Mouse (Mus musculus): ENCODE results near the gene Irf2bpl. TPM values are rescaled to one million over a fixed set of nuclear protein-coding genes. Genes with fewer than 3 reads are reported as not detected.

Irf2bpl gene
- polyA plus RNA-seq, 1 experiment from 2014 or later, result 26.4 TPM

- DNase-seq (ENCODE audit: low spot score, missing footprints) (peak; percentile 89), ATAC-seq (ENCODE audit: low FRiP score) (peak; percentile 81)
- Histone ChIP-seq H3K9ac (ENCODE audit: low read length) (peak overlapping the region; percentile 38; the same call in 1 of the 2 replicates), H3K9me3 (ENCODE audit: control insufficient read depth, low read length) (no peaks in the 10 kb centered on the region), H3K27ac (ENCODE audit: low read depth, low read length) (no peak overlapping the region), H3K4me1 (ENCODE audit: control insufficient read depth, insufficient read depth, low read length) (peaks cover 17% of the 10 kb centered on the region), H3K27me3 (ENCODE audit: control insufficient read depth, insufficient read depth, low read length) (no peaks in the 10 kb centered on the region), H3K36me3 (ENCODE audit: control insufficient read depth, insufficient read depth, low read length) (no peaks in the 10 kb centered on the region), H3K4me2 (peak overlapping the region; percentile 22; the same call in 1 of the 2 replicates), H3K4me3 (ENCODE audit: low read depth, low read length) (no peak overlapping the region)
- 20% methylated on average over 10 of the region's 11 CpGs for WGBS
Measured at GRCm38 (mm10) chr12:86855670-86856069, 28.9 kb downstream of the Irf2bpl start.

- 76% methylated on average over 1 of the region's 1 CpGs for WGBS
Measured at GRCm38 (mm10) chr12:86853516-86853915, 31.1 kb downstream of the Irf2bpl start.

DNA sequence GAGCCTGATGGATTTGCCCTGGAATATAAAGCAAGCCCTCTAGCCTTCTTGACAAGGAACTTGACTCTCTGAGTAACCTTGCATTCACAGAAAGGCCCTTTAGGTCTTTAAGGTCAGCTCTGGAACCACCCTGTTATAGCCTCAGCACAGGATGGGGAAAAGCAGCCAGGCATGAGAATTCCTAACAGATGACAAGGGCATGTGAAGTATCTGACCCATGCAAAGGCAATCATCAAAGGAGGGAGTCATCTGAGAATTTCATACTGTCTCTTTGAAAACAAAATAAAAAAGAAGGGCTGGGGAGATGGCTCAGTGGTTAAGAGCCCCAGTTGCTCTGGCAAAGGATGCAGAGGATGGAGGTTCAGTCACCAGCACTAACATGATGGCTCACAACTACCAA, 33.3 kb downstream of the Irf2bpl start:
- ATAC-seq (ENCODE audit: low FRiP score) (no peak), DNase-seq (ENCODE audit: low spot score, missing footprints) (no peak)
- Histone ChIP-seq H3K9ac (ENCODE audit: low read length) (no peak overlapping the region), H3K4me2 (no peak overlapping the region), H3K36me3 (ENCODE audit: control insufficient read depth, insufficient read depth, low read length) (no peaks in the 10 kb centered on the region), H3K4me1 (ENCODE audit: control insufficient read depth, insufficient read depth, low read length) (peaks cover 22% of the 10 kb centered on the region), H3K4me3 (ENCODE audit: low read depth, low read length) (no peak overlapping the region), H3K9me3 (ENCODE audit: control insufficient read depth, low read length) (no peaks in the 10 kb centered on the region), H3K27ac (ENCODE audit: low read depth, low read length) (no peak overlapping the region), H3K27me3 (ENCODE audit: control insufficient read depth, insufficient read depth, low read length) (no peaks in the 10 kb centered on the region)

More at GRCm38 (mm10) chr12:86853516-86853915, 31.1 kb downstream of the Irf2bpl start:
- no peak overlapping the region for H3K4me2 ChIP-seq
- H3K36me3 ChIP-seq (ENCODE audit: control insufficient read depth, insufficient read depth, low read length), result no peaks in the 10 kb centered on the region
- peaks cover 22% of the 10 kb centered on the region for H3K4me1 ChIP-seq (ENCODE audit: control insufficient read depth, insufficient read depth, low read length)
- H3K9me3 ChIP-seq (ENCODE audit: control insufficient read depth, low read length), result no peaks in the 10 kb centered on the region
- no peaks in the 10 kb centered on the region for H3K27me3 ChIP-seq (ENCODE audit: control insufficient read depth, insufficient read depth, low read length)
- no peak for ATAC-seq (ENCODE audit: low FRiP score)
- H3K4me3 ChIP-seq (ENCODE audit: low read depth, low read length), result no peak overlapping the region
- no peak overlapping the region for H3K27ac ChIP-seq (ENCODE audit: low read depth, low read length)
- H3K9ac ChIP-seq (ENCODE audit: low read length), result no peak overlapping the region
- no peak for DNase-seq (ENCODE audit: low spot score, missing footprints)

- Histone ChIP-seq H3K36me3 (ENCODE audit: control insufficient read depth, insufficient read depth, low read length) (no peaks in the 10 kb centered on the region), H3K27me3 (ENCODE audit: control insufficient read depth, insufficient read depth, low read length) (no peaks in the 10 kb centered on the region), H3K9me3 (ENCODE audit: control insufficient read depth, low read length) (no peaks in the 10 kb centered on the region), H3K27ac (ENCODE audit: low read depth, low read length) (no peak overlapping the region; the same call in 1 of the 2 replicates), H3K4me2 (no peak overlapping the region), H3K9ac (ENCODE audit: low read length) (peak overlapping the region; percentile 27; the same call in 1 of the 2 replicates), H3K4me3 (ENCODE audit: low read depth, low read length) (no peak overlapping the region), H3K4me1 (ENCODE audit: control insufficient read depth, insufficient read depth, low read length) (peaks cover 19% of the 10 kb centered on the region)
- DNase-seq (ENCODE audit: low spot score, missing footprints) (no peak), ATAC-seq (ENCODE audit: low FRiP score) (no peak)
- WGBS, result 81% methylated on average over 5 of the region's 5 CpGs
Measured at GRCm38 (mm10) chr12:86850746-86851145, 33.9 kb downstream of the Irf2bpl start.

GRCm38 (mm10) chr12:86849945-86850626, 34.5 kb downstream of the Irf2bpl start:
- ATAC-seq (ENCODE audit: low FRiP score), result peak; percentile 81
- no peak overlapping the region for H3K4me2 ChIP-seq

DNA sequence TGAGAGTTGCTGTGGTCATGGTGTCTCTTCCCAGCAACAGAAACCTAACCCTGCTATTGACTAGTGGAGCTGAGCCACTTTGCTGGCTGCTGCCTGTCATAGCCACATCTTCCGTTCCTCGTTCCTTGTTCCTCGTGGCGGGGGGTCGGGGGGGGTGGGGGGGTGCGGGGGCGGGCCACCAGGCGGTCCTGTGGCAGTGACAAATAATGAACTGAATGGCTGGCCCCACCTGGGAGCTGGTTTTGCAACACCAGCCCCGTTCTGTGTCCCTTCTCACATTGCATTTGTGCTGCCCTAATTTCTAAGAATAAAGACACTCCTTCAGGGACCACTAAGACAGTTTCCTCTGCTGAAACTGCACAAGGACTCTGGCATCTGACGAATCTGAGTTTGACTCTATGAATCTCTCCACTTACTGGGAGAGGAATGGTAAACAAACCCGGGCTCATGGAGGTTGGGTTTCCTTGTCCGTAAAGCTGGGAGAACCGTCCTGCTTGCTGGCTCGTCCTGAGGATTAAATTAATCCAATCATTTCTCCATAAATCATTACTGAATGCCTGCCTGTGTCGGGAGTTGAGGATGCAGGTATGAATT, 41.6 kb downstream of the Irf2bpl start:
- H3K4me1 ChIP-seq (ENCODE audit: control insufficient read depth, insufficient read depth, low read length), result no peaks in the 10 kb centered on the region
- no peaks in the 10 kb centered on the region for H3K27me3 ChIP-seq (ENCODE audit: control insufficient read depth, insufficient read depth, low read length)
- 54% methylated on average over 15 of the region's 15 CpGs for WGBS
- H3K36me3 ChIP-seq (ENCODE audit: control insufficient read depth, insufficient read depth, low read length), result no peaks in the 10 kb centered on the region
- no peak overlapping the region for H3K4me3 ChIP-seq (ENCODE audit: low read depth, low read length)
- no peak overlapping the region for H3K9ac ChIP-seq (ENCODE audit: low read length)
- no peak overlapping the region for H3K4me2 ChIP-seq
- ATAC-seq (ENCODE audit: low FRiP score) (no peak), DNase-seq (ENCODE audit: low spot score, missing footprints) (no peak)
- no peak overlapping the region for H3K27ac ChIP-seq (ENCODE audit: low read depth, low read length)
- no peaks in the 10 kb centered on the region for H3K9me3 ChIP-seq (ENCODE audit: control insufficient read depth, low read length)

More at GRCm38 (mm10) chr12:86849945-86850626, 34.5 kb downstream of the Irf2bpl start:
- H3K4me1 ChIP-seq (ENCODE audit: control insufficient read depth, insufficient read depth, low read length), result peaks cover 15% of the 10 kb centered on the region
- no peaks in the 10 kb centered on the region for H3K27me3 ChIP-seq (ENCODE audit: control insufficient read depth, insufficient read depth, low read length)
- DNase-seq (ENCODE audit: low spot score, missing footprints), result no peak
- WGBS, result 58% methylated on average over 10 of the region's 10 CpGs
- H3K9me3 ChIP-seq (ENCODE audit: control insufficient read depth, low read length), result no peaks in the 10 kb centered on the region
- no peak overlapping the region for H3K4me3 ChIP-seq (ENCODE audit: low read depth, low read length)
- peak overlapping the region; percentile 27; the same call in 1 of the 2 replicates for H3K9ac ChIP-seq (ENCODE audit: low read length)
- H3K36me3 ChIP-seq (ENCODE audit: control insufficient read depth, insufficient read depth, low read length), result no peaks in the 10 kb centered on the region
- no peak overlapping the region; the same call in 1 of the 2 replicates for H3K27ac ChIP-seq (ENCODE audit: low read depth, low read length)

DNA sequence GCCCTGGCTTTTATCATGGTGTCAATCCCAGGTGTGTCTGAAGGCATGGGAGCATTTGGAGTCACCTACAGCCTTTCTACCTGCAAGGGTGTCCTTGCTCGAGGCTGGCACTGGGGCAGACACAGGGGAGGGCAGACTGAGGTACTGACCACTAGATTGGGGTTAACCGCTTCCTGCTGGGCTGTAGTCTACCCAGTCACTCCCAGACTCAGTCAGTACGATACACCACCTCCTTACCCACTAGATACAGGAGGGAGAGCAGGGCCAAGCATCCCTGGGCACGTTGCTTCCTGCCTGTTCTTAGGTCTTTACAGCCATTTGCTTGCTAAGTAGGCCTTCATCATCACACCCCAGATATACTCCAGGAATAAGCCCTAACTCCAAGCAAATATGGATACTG, 44.1 kb downstream of the Irf2bpl start:
- Histone ChIP-seq H3K36me3 (ENCODE audit: control insufficient read depth, insufficient read depth, low read length) (no peaks in the 10 kb centered on the region), H3K4me2 (no peak overlapping the region), H3K9ac (ENCODE audit: low read length) (no peak overlapping the region), H3K4me1 (ENCODE audit: control insufficient read depth, insufficient read depth, low read length) (no peaks in the 10 kb centered on the region; the same call in 1 of the 2 replicates), H3K27me3 (ENCODE audit: control insufficient read depth, insufficient read depth, low read length) (no peaks in the 10 kb centered on the region), H3K9me3 (ENCODE audit: control insufficient read depth, low read length) (no peaks in the 10 kb centered on the region), H3K4me3 (ENCODE audit: low read depth, low read length) (no peak overlapping the region), H3K27ac (ENCODE audit: low read depth, low read length) (no peak overlapping the region)
- no peak for DNase-seq (ENCODE audit: low spot score, missing footprints)
- no peak for ATAC-seq (ENCODE audit: low FRiP score)
- 85% methylated on average over 4 of the region's 4 CpGs for WGBS

GRCm38 (mm10) chr12:86838181-86838580, 46.4 kb downstream of the Irf2bpl start:
- Histone ChIP-seq H3K36me3 (ENCODE audit: control insufficient read depth, insufficient read depth, low read length) (no peaks in the 10 kb centered on the region), H3K27me3 (ENCODE audit: control insufficient read depth, insufficient read depth, low read length) (no peaks in the 10 kb centered on the region), H3K4me2 (no peak overlapping the region), H3K9me3 (ENCODE audit: control insufficient read depth, low read length) (no peaks in the 10 kb centered on the region), H3K4me3 (ENCODE audit: low read depth, low read length) (no peak overlapping the region), H3K27ac (ENCODE audit: low read depth, low read length) (no peak overlapping the region), H3K9ac (ENCODE audit: low read length) (no peak overlapping the region), H3K4me1 (ENCODE audit: control insufficient read depth, insufficient read depth, low read length) (peaks cover 6% of the 10 kb centered on the region; the same call in 1 of the 2 replicates)
- no peak for DNase-seq (ENCODE audit: low spot score, missing footprints)
- WGBS, result 80% methylated on average over 2 of the region's 2 CpGs
- ATAC-seq (ENCODE audit: low FRiP score), result no peak

GRCm38 (mm10) chr12:86836431-86837047, 48.1 kb downstream of the Irf2bpl start:
- peaks cover 20% of the 10 kb centered on the region for H3K4me1 ChIP-seq (ENCODE audit: control insufficient read depth, insufficient read depth, low read length)
- H3K27me3 ChIP-seq (ENCODE audit: control insufficient read depth, insufficient read depth, low read length), result no peaks in the 10 kb centered on the region; the same call in 1 of the 2 replicates
- DNase-seq (ENCODE audit: low spot score, missing footprints), result no peak

More at GRCm38 (mm10) chr12:86836431-86837047, 48.1 kb downstream of the Irf2bpl start:
- no peak overlapping the region for H3K4me2 ChIP-seq
- no peak overlapping the region for H3K27ac ChIP-seq (ENCODE audit: low read depth, low read length)
- ATAC-seq (ENCODE audit: low FRiP score), result peak; percentile 58; the same call in 1 of the 2 replicates
- 40% methylated on average over 23 of the region's 23 CpGs for WGBS
- no peaks in the 10 kb centered on the region for H3K36me3 ChIP-seq (ENCODE audit: control insufficient read depth, insufficient read depth, low read length)
- H3K4me3 ChIP-seq (ENCODE audit: low read depth, low read length), result no peak overlapping the region
- H3K9ac ChIP-seq (ENCODE audit: low read length), result peak overlapping the region; percentile 24; the same call in 1 of the 2 replicates
- H3K9me3 ChIP-seq (ENCODE audit: control insufficient read depth, low read length), result no peaks in the 10 kb centered on the region

Data from midbrain, embryonic 11.5 days (tissue).